Mouse (Mus musculus): Measurements from ENCODE around the gene Kif23.

GRCm38 (mm10) chr9:61887661-61888379 lies 58.8 kb downstream of the Kif23 start:
- TF ChIP-seq CTCF (conservative IDR thresholded peaks at IDR 0.05; ENCODE audit: insufficient read depth, insufficient read length, low read depth, low read length), result no peak
- no peak for TF ChIP-seq POLR2A (IDR thresholded peaks at IDR 0.05; ENCODE audit: low read depth, low read length)
